Mouse (Mus musculus) B cell, adult (primary cell): Measurements from ENCODE around the gene Gbp10. TPM values are rescaled to one million over a fixed set of nuclear protein-coding genes. Genes with fewer than 3 reads are reported as not detected.

Source experiments
- total RNA-seq: library from RNA; stranded (reverse); gene quantifications from 4 replicates; pipeline ENCODE4 v1.2.4, GENCODE M21; 2023; ENCODE audit not compliant: inconsistent age

The Gbp10 gene
- total RNA-seq, result 0.32 to 2.9 TPM (median 1.6 TPM) in 4 replicates

DNA sequence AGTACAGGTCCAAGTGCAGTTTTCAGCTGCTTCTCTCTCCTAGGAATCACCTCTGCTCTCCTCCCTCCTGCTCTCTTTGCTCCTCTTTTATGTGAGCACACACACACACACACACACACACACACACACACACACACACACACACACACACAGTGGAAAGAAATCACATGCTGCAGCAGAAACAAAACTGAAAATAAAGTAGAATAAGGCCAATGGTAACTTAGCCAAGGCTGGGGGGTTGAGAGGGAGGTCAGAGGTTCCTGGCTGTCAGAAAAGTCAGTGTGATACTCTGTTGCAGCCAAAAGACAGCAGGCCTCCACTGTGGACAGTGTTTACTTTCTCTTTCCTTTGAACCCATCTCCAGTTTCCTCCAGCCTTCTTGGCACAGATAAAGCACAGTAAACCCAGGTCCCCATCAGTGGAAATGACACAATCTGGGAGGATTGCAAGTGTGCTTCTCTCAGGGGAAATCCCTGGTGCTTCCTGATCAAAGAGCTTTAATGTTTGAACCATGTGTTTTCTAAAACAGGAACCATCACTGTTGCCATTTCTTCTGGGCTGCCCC, at the start of gene Gbp10:
Gbp10 (minus strand) TSS at position 51 of the 565 bp plus-strand sequence.

Other genes starting within 250 kb of the Gbp10 start
- gene Gbp9, start 100.0 kb downstream of the Gbp10 start, total RNA-seq, result 88.6 to 117 TPM (median 110 TPM) in 4 replicates
- 16.5 to 20.5 TPM (median 19.0 TPM) in 4 replicates for gene Gbp8, start 100.0 kb downstream of the Gbp10 start, total RNA-seq
- 71.6 to 100 TPM (median 77.2 TPM) in 4 replicates for gene Gbp4, start 99.9 kb downstream of the Gbp10 start, total RNA-seq
- 0.45 TPM in 1 of 4 replicates, not detected in the others for gene Gm43302, start 54.2 kb upstream of the Gbp10 start, total RNA-seq
- gene Gbp6, start 54.2 kb upstream of the Gbp10 start, total RNA-seq, result 2.4 to 5.2 TPM (median 4.0 TPM) in 4 replicates
- 2.9 to 4.5 TPM (median 3.7 TPM) in 4 replicates for gene Lrrc8b, start 176.2 kb upstream of the Gbp10 start, total RNA-seq